Mouse (Mus musculus): ENCODE results near the gene Stoml1.

Stoml1 gene

DNA sequence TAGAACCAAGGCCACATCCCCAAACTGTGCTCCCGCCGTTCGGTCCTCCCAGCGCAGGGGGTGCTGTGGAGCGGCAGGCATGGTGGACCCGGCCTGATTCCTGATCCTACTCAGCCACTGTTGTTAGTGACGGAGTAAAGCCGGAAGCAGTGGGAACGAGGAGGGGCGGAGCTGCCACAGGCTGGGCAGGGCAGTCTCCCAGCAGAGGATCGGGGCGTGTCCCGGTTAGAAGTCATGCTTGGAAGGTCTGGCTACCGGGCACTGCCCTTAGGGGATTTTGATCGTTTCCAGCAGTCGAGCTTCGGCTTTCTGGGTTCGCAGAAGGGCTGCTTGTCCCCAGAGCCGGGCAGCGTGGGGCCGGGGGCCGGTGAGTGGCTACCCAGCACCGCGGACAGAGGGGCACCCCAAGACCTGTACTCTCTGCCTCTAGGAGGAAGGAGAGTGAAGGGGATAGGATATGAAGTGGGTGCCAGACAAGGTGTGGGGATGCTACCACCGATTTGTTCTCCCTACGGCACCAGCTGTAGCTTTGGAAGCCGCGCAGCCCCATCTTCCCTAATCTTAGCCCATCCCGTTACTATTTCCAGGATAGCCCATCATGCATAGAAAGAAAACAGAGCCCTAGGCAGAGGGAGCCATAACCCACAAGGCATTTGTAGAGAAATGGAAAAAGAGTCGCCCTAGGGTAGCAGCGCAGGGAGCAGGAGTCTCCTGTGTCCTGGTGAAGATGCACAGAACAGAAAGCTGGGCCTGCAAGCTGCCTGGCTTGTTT, at the start of gene Stoml1:
Stoml1 (plus strand) TSS at position 132 of the 772 bp plus-strand sequence.
- DNase-seq (ENCODE audit: low spot score), result peak; percentile 89

DNA sequence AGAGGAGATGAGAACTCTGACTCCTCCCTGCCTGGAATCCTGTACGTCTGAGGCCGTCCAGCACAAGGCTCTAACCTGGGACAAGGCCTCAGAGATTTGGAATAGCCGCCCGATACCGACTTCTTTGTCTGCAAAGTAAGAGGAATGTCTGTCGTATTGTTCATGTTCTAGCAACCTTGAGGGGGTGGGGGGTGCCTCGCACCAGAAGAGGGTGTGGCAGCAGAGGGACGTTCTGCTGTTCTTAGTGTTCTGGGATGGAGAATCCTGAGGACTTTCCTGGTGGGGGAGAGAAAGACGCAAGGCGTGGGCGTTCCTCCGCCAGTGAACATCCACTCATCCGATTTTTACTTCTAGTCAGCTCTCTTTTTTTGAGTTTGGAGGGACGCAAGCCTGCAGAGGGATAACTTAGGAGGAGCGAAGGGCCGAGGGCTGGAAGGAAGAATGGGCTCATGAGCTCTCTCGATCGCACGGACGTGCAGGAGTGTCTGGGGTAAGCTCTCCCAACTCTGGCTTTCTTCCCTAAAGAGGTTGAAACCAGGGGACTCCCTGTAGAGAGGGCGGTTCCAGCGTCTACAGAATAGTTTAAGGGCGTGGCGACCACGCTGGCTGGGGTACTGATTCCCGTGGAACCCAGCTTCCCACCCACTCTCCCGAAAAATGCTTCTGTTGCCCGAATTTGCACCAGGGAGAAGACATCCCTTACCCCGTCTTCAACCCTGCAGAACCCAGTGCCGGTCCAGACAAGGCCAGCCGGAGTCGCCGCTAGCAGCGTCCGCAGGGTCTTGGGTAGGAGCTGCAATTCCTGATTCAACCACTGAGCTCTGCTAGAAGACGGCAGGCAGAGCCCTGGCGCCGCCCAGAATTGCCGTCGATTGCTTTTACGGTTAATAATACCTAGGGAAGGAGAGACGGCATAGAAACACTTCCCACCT, 49.2 kb upstream of the Stoml1 start, which contains the start of the genes Islr and Islr2:
Islr (minus strand) TSS at position 791 of the 932 bp plus-strand sequence.
Islr2 (minus strand) TSS at position 804 of the 932 bp plus-strand sequence.
- no peak for DNase-seq (ENCODE audit: low spot score)

DNA sequence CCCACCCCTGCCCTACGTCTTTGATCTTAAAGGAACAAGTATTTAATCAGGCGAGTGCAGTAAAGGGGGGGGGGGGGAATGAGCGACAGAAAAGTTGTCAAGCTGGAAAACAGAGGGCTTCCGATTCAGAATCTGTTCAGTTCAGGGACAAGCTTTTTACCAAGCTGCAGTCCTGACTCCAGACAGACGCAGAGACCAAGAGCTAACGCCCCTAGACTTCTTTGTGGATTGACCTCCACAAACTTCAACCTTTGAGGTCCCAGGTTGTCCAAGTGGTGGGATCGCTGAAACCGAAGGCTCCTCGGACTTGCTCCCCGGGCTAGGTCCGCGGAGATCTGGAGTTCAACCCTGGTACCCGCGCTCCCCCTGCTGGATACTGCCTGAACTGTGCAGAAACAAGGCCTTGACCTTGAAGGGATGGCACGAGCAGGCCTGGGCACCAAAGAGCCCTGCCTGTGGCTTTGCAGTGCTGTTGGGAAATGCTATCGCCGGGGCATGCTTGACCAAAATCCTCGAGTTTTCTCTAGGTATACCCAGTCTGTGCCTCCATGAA, 48.4 kb upstream of the Stoml1 start:
- DNase-seq (ENCODE audit: low spot score), result peak; percentile 85

DNA sequence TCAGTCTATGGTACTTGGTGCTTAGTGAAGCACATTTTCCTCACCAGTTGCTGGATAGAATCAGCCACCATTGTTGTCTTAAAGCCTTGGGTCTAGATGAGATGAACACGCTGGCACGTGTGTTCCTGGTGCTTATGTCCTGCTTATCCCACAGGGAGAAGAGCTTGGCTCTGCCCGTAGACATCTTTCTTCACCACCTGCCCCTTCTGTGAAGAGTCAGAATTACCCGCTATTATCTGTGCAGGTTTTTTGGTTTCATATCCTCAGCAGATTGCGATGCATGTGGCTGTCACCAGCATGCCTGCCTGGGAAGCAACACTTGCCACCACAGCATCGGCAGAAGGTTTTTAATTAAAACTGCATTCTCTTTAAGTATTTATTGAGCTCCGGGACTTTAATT, 47.0 kb upstream of the Stoml1 start:
- DNase-seq (ENCODE audit: low spot score), result no peak

DNA sequence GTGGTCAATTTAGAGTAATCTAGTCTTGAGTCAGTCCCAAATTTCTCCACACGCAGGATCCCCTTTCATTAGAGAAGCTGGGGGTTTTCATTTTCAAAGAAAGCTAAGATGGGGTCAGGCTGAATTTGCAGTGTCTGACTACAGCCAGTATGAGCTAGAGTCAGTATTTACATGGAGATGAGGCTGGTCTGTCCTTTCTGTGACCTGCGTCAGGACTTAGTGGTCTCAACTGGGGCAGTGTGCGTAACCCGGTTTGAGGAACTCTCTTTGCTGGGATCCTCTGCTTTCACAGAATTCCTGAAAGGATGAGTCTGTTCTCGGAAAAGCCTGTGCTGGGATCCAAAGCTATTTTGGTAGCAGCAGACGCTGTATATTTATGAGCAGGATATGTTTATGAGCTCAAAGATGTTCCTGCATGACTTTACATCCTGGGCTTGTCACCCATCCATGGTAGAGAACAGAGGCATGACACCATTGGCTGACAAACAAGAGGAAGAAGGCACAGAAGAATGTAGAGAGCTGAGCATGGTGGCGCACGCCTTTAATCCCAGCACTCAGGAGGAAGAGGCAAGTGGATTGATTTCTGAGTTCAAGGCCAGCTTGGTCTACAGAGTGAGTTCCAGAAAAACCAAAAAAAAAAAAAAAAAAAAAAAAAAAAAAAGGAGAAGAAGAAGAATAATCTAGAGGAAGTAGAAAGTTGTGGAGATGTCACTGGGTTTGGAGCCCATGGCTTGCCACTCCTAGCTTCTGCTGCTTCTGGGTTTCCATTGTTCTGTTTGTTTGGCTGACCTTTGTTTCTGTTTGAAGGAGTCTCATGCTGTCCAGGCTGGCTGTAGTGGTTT, 43.3 kb upstream of the Stoml1 start:
- DNase-seq (ENCODE audit: low spot score), result no peak

DNA sequence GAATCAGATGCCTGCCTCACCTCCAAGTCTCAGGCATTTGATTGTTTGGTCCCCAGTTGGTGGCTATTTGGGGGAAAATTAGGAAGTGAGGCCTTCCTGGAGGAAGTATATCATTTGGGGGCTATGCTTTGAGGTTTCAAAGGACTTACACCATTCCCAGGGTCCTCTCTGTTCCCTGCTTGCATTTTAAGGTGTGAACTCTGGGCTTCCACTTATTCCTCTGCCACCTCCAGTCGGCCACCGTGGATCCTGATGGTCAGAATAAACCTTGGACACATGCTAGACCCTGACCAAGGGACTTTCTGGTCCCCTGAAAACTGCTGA, 42.7 kb upstream of the Stoml1 start:
- no peak for DNase-seq (ENCODE audit: low spot score)

DNA sequence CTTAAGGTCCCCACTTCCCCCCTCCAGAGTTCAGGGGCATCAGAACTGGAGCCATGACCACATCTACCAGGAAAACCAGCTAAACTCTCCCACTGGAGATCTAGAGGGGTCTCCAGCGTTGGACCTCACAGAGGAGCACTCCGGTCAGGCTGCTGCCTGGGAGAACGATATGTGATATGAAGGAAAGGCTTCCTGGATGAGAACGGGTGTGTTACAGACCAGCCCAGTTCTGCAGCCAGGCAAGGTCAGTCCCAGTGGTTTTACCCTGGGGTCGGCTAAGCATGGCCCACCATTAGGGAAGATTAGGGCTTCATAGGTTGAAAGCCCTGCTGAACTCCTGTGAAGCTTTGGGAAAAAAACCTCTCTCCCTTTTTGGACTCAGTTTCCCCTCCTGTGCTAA, 39.6 kb upstream of the Stoml1 start:
- DNase-seq (ENCODE audit: low spot score), result no peak

DNA sequence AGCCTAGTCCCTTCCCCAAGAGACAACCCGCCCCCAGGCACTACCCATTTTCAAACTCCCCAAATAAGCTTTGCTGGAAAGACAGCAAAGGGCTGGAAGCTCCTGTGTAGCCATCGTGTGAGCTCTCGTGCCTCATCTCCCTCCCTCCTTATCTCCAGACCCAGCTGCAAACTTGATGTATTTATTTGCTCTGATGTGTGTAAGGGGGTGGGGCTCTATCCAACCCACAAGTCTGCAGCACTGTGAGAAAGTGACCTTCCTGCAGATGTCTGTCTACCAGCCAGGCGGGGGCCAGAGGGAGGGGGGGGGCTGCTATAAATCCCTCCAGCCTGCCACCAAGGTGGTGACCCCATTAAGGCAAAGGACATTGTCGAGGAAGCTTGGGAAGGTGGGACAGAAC, 39.1 kb upstream of the Stoml1 start:
- DNase-seq (ENCODE audit: low spot score), result no peak

DNA sequence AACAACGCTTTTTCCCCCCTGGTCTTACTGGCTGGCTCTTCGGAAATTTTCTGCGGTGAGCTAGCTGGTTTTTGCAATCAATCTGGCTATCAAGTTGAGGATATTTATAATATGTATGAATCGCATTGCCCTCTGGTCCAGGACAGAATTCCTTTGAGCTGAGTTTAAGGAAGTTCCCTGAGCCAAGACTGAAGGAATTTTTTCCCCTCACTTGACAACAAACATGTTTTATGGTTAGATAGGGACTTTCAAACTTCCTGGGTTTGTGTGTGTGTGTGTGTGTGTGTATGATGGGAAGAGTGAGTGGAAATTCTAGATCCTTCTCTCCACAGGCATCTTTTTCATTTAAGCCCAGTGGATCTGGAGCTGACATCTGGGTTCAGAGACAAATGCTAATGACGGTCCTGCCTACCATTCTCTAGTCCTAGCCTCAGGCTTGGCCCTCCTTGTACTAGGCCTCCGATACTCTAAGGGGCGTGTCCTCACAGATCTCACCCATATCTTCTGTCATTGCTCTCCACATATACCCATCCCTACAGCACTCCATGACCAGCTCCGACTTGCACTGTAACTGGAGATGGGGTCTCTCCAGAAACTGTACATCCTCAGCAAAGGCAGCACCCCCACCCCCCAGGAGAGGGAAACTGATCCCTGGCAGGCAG, 38.3 kb upstream of the Stoml1 start:
- DNase-seq (ENCODE audit: low spot score), result no peak

DNA sequence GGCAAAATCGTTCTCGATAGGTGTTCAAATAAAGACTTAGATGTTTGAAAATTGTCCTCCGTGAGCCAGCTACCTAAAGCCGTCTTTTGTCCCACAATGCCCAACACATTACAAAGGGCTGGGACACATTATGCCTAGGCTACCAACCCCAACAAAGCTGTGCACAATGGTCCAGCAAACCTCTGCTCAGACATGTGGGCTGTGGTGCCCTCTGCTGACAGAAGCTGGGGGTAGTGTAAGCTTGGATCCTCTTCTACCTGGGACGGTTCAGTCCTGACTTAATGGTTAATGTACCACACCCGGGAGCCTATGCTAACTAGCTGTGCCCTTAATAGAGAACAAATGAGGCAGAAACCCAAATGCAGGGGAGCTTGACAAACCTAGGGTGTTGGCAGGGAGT, 36.6 kb upstream of the Stoml1 start:
- DNase-seq (ENCODE audit: low spot score), result no peak

DNA sequence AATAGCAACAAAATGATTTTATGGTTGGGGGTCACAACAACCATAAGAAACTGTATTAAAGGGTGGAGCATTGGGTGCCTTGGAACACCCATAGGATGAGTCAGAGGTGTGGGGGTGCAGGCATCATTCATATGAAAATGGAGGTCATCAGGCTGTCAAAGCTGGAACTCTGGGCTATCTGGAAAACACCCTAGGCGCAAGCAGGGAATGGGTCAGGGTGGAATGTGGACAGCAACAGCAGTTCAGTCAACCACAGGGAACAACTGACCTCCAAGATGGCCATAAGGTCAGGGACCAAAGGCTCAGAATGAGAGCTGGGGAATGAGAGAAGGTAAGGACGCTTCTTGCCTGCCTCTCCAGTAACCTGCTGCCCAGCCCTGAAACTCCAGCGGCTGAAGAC, 34.4 kb upstream of the Stoml1 start:
- DNase-seq (ENCODE audit: low spot score), result no peak

DNA sequence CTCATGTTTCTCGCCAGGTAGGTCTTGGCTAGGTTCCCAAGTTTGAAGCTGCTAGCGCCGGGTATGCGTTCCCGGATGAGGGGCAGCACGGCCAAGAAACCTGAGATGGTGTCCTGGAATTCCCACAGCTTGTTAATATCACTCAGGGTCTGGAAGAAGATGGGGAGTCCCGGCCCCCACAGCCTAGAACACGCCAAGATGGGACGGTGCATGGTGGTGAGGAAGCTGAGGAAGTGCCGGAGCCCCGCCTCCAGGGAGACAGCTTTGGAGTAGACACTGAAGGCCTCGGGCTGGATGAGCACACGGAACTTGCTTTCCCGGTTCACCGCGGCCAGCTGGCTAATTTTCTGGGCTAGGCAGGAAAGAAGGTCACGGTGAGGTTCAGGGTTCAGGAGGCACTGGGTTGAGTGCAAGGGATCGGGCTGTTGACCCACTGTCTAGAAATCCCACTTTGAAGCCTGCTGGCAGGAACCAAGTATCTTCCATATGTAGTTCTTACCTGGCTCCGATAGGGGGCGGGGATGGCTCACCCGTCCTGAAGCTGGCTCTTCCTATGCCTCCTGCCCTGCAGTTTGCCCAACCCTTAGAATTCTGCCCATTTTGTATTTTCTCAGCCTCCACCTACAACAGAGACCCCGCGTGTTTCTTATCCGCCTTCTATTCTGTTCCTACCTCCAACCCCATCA, 32.6 kb upstream of the Stoml1 start:
- no peak for DNase-seq (ENCODE audit: low spot score)

DNA sequence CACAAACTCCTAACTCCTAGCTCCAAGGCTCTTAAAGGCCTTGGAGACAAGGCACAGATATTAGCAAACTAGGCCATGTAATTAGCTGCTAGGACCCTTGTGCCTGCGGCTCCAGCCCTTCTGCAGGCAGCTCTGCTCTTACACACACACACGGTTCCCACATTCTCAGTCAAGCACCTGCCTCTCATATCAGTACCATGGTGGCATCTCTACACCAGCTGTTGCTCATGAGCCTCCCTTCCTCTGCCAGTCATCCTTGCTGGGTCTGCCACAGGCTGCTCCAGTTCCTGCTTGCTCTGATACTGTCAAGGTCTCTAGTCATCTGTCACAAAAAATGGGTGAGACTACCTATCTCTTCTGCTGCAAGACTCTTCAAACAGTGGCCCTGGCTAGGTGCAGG, 28.6 kb upstream of the Stoml1 start:
- DNase-seq (ENCODE audit: low spot score), result no peak

DNA sequence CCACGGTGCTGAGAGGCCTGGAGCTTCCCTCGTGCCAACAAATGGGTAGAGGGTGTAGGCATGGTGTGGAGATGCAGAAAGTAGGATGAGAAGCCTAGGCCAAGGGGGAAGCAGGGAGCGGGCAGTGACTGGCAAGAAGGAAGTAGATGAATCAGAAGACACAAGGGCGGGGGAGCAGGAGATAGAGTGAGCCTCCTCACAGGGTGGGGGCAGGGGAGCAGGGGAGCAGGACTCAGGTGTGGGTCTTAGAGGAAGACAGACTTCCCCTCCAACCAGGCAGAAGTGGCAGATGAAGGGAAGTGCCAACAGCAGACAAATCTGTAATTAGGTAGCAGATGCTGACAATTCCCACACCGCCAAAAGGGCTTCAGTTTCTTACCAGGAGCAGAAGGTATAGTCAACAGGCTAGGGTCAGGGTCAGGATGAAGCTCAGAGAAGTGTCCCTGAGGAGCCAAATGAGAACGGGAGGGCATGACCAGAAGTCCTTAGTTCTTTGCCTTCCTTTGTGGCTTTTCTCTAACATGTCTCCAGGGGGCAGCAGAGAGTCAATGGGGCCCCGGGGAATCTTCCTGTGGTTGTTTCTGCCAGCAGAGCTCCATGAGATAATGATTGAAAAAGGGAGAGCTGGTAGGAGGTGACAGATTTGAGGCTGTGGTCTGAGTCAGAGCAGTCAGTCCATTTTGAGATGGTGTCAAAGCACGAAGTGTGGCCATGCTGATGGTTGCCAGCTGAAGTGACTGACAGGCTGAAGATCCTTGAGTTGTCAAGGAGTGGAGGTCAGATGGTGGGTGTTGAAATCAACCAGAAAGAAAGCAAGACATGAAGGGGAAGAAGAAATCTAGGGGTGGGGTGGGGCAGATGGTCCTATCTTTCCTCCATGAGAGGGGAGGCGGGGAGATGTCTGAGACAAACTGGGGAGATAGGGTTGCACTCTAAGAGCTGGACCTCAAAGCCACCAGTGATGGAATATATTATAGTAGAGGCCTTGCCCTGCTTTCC, 26.8 kb upstream of the Stoml1 start:
- DNase-seq (ENCODE audit: low spot score), result no peak

DNA sequence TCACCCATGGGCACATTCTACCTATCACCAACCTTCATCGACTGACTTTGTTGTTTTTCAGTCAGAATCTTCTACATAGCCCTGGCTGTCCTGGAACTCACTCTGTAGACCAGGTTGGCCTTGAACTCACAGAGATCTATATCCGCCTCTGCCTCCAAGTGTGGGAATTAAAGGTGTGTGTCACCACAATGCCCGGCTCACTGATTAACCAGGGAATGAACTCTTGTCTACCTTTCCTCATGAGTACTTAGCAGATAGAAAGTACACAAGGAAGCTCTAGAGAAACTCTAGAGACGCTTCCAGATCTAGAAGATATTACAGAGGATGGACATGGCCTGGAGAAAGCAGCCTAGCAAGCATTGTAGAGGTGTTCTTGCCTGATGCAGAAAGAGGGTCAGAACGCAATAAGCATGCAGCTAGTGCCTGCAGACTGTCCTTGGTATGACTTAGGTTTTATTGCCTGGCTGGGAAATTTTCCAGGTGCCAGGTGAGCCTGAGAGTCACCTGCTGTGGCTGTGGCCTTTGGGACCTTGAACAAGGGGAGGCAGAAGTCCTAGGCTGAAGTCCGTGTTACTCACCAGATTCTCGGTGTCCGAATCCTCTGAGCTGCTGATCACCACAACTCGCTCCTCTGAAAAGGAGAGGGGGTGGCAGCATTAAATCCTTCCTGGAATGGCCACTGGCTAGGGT, 24.0 kb upstream of the Stoml1 start:
- DNase-seq (ENCODE audit: low spot score), result no peak

DNA sequence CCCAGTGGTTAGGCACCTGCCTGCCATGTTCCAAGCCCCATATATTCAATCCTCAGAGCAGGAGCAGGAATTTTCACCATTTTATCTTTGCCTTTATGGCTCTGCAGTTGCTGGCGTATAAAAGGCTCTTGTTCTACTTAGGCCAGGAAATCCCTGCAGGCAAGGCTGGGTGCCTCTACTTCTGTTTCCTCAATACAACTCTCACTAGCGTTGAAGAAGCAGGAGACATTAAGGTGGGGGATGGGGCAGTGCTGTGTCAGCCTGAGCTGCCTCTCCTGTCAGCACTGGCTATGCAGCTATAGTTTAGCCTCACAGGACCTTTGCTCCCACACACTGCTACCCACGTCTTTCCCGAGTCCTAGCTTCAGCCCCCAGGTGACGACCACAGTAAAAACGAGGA, 21.2 kb upstream of the Stoml1 start:
- no peak for DNase-seq (ENCODE audit: low spot score)

DNA sequence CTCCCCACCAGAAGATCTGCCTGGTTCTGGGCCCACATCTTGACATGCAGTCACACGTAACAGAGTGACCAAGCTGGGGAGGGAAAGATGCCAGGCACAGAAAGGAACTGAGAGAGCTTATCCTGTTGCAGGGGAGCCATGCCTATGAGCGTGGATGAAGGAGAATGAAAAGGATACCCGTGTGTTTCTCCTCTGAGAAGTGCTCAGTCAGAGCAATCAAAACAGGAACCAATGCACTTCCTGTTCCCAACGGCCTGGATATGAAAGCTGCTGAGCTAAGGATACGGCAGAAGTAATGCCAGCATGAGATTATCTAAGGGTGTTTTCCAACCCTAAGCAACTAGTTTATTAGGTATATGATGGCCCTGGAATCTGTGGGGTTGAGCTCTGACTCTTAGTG, 20.6 kb upstream of the Stoml1 start:
- no peak for DNase-seq (ENCODE audit: low spot score)

DNA sequence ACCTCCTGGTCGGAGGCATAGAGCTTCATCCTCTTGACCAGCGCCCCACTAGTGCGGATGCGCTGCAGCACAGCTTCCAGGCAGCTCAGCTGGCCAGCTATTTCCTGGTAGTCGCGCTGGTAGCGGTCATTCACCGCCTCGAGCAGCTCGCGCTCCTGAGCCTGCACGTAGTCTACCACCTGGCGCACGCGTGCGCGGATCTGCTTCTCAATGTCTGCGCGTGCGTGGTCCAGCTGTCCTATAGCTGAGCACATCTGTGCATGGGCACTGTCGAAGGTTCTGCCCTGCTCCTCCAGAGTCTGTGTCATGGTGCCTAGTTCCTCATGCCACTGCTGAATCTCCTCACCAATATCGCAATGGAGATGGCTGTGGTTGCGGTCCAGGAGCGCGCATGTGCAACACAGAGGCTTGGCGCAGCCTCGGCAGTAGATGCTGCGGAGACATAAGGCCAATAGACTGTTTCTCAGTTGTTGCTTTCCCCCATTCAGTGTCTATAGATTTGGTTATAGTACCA, 18.4 kb upstream of the Stoml1 start:
- DNase-seq (ENCODE audit: low spot score), result no peak
